Mouse (Mus musculus): Measurements from ENCODE around the gene Pih1h3b. TPM values are rescaled to one million over a fixed set of nuclear protein-coding genes. Genes with fewer than 3 reads are reported as not detected.

Gene Pih1h3b
- polyA plus RNA-seq (2015; fragmentation: Nextera tagmentation; extraction: Ambion mirVana), result not detected in 2 replicates

DNA sequence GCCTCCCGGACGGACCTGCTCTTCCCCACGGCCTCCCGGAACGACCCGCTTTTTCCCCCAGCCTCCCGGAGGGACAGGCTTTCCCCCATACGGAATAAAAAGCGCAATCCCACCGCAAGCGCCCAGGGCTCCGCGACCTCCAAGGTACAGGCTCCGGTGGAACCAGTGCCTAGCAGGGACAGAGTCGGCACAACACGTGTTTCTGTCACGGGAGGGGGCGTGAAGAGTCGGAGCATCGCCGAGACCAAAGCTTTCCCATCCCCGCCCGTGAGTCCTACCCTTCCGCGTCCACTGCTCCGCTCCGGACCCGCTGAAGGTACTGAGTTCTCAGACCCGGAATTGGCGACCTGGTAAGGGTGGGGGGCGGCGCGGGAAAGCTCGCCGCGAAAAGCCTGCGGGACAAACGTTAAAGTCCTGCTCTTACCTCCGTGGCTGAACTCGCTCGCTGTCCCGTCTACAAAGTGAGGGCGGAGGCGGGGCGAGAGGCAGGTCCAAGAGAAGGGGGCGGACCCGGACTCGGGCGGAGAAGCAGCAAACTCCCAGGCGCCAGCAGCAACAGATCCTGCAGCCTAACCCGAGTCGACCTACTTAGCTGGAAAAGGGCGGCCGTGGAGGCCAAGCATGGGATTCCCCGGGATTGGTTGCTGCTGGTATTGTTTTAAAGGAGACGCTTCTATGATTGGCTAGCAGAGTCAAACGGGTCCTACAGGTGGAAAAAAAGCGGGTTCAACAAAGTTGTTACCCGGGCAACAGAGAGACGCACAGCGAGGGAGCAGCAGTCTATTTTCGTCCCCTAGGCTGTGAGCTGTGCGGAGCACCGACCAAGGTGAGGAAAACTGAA is at the start of gene Pih1h3b, which contains the start of gene Nup62cl:
Pih1h3b (plus strand) TSS at position 745 of the 841 bp plus-strand sequence.
Nup62cl (minus strand) TSS at position 578 of the 841 bp plus-strand sequence.
- Histone ChIP-seq H3K27ac (ENCODE audit: low read length) (no peak within 1 kb of the TSS), H3K9me3 (ENCODE audit: control insufficient read depth, low read length) (peaks cover 13% of the 10 kb centered on the region), H3K36me3 (ENCODE audit: control insufficient read depth, insufficient read depth, low read length) (no peaks in the 10 kb centered on the region), H3K4me1 (ENCODE audit: control insufficient read depth, insufficient read depth, low read length) (no peaks in the 10 kb centered on the region), H3K4me3 (ENCODE audit: low read length) (peak within 1 kb of the TSS; percentile 46), H3K9ac (ENCODE audit: low read depth, low read length) (no peak within 1 kb of the TSS), H3K4me2 (ENCODE audit: low read depth, low read length) (peak within 1 kb of the TSS; percentile 58), H3K27me3 (replicated peaks; ENCODE audit: control insufficient read depth, insufficient read depth, low read length) (peaks cover 6% of the 10 kb centered on the region)
- ATAC-seq, result peak; percentile 86
- WGBS, result 21% methylated on average over 64 of the region's 64 CpGs

DNA sequence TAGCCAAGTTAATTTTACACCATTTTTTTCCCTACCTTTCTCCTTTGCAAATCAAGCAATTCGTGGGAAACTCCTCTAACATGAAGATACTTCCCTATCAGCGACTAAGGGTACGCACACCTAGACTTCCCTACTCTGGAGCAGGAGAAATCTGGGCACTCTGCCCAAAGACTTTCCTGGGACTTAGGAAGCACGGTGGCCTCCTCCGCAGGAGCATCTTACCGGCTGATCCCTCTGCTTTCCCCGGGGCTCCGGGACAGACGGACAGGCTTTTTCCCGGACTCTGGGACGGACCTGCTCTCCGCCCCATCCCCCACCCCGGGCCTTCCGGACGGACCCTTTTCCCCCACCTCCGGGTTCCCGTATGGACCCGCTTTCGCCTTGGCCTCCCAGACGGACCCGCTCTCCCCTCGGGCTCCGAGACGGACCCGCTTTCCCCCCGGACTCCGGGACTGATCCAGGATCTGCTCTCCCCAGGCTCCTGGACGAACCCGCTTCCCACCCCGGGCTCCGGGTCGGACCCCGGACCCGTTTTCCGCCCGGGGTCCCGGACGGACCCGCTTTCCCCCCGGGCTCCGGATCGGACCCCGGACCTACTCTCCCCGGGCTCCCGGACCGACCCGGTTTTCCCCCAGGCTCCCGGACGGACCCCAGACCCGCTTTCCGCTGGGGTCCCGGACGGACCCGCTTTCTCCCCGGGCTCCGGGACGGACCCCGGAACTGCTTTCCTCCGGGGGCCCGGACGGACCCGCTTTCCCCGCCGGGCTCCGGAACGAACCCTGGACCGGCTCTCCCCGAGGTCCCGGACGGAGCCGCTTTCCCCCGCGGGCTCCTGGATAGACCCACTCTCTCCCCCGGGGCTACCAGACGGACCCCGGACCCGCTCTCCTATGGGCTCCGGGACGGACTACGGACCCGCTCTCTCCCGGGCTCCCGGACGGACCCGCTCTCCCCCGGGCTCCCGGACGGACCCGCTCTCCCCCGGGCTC is 1.5 kb upstream of the Pih1h3b start:
- no peak for ATAC-seq
- H3K9ac ChIP-seq (ENCODE audit: low read depth, low read length), result no peak overlapping the region
- peak overlapping the region; percentile 58 for H3K4me2 ChIP-seq (ENCODE audit: low read depth, low read length)
- H3K36me3 ChIP-seq (ENCODE audit: control insufficient read depth, insufficient read depth, low read length), result no peaks in the 10 kb centered on the region
- no peak overlapping the region for H3K27ac ChIP-seq (ENCODE audit: low read length)
- peaks cover 6% of the 10 kb centered on the region for H3K27me3 ChIP-seq (replicated peaks; ENCODE audit: control insufficient read depth, insufficient read depth, low read length)
- WGBS, result 21% methylated on average over 72 of the region's 90 CpGs
- no peaks in the 10 kb centered on the region for H3K4me1 ChIP-seq (ENCODE audit: control insufficient read depth, insufficient read depth, low read length)
- peak overlapping the region; percentile 46 for H3K4me3 ChIP-seq (ENCODE audit: low read length)
- H3K9me3 ChIP-seq (ENCODE audit: control insufficient read depth, low read length), result peaks cover 13% of the 10 kb centered on the region

DNA sequence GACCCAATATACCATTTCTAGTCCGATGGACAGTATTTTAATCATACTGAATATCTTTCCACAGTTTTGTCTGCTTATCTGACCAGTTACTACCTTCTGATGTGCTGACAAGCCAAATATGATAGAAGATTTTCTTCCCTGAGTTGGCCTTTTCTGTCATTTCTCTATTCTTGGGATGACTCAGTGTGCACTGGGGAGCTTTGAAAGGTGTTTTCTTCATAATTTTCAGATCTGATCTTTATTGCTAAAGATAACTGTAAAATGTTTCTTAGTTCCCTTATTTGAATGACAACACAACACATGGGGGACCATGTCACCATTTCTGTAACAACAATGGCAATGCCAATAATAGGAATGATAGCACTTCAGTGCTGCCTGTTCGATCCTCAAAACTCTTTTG is 19.9 kb downstream of the Pih1h3b start:
- H3K4me2 ChIP-seq (ENCODE audit: low read depth, low read length), result no peak overlapping the region
- no peak overlapping the region for H3K9ac ChIP-seq (ENCODE audit: low read depth, low read length)
- H3K4me3 ChIP-seq (ENCODE audit: low read length), result no peak overlapping the region
- H3K4me1 ChIP-seq (ENCODE audit: control insufficient read depth, insufficient read depth, low read length), result no peaks in the 10 kb centered on the region
- no peaks in the 10 kb centered on the region for H3K27me3 ChIP-seq (replicated peaks; ENCODE audit: control insufficient read depth, insufficient read depth, low read length)
- no peak for ATAC-seq
- H3K27ac ChIP-seq (ENCODE audit: low read length), result no peak overlapping the region
- WGBS, result 92% methylated on average over 2 of the region's 2 CpGs
- no peaks in the 10 kb centered on the region for H3K36me3 ChIP-seq (ENCODE audit: control insufficient read depth, insufficient read depth, low read length)
- H3K9me3 ChIP-seq (ENCODE audit: control insufficient read depth, low read length), result no peaks in the 10 kb centered on the region

- Histone ChIP-seq H3K36me3 (ENCODE audit: control insufficient read depth, insufficient read depth, low read length) (no peaks in the 10 kb centered on the region), H3K4me1 (ENCODE audit: control insufficient read depth, insufficient read depth, low read length) (no peaks in the 10 kb centered on the region), H3K4me3 (ENCODE audit: low read length) (no peak overlapping the region), H3K9ac (ENCODE audit: low read depth, low read length) (no peak overlapping the region), H3K9me3 (ENCODE audit: control insufficient read depth, low read length) (no peaks in the 10 kb centered on the region), H3K27me3 (replicated peaks; ENCODE audit: control insufficient read depth, insufficient read depth, low read length) (no peaks in the 10 kb centered on the region), H3K27ac (ENCODE audit: low read length) (no peak overlapping the region), H3K4me2 (ENCODE audit: low read depth, low read length) (no peak overlapping the region)
- no peak for ATAC-seq
- 84% methylated on average over 2 of the region's 2 CpGs for WGBS
Measured at GRCm38 (mm10) chrX:140094066-140094465, 31.4 kb downstream of the Pih1h3b start.

Other genes starting within 250 kb of the Pih1h3b start
- 8.7 and 10.4 TPM in 2 replicates for gene Morc4, start 191.2 kb upstream of the Pih1h3b start, polyA plus RNA-seq (2015; fragmentation: Nextera tagmentation; extraction: Ambion mirVana)
- 2.2 and 2.4 TPM in 2 replicates for gene Rbm41, start 64.3 kb upstream of the Pih1h3b start, polyA plus RNA-seq (2015; fragmentation: Nextera tagmentation; extraction: Ambion mirVana)
- 2.9 and 3.4 TPM in 2 replicates for gene Nup62cl, start 167 bp upstream of the Pih1h3b start, polyA plus RNA-seq (2015; fragmentation: Nextera tagmentation; extraction: Ambion mirVana)